Mouse (Mus musculus) hindbrain, embryonic 14.5 days (tissue): ENCODE measurements around the gene Nkapd1. TPM values are rescaled to one million over a fixed set of nuclear protein-coding genes. Genes with fewer than 3 reads are reported as not detected.
A peak's percentile ranks its signal among the peaks of the same experiment; 100 is the strongest.

Experiments used
- ATAC-seq: fragments of 200-750 bp; cut with Nextera tagmentation; 2 replicates; pipeline ENCODE4 v1.8.0; 2017; ENCODE audit warnings: moderate number of reproducible peaks, mild to moderate bottlenecking, moderate TSS enrichment, moderate library complexity; ENCODE audit not compliant: low FRiP score
- DNase-seq: peaks from one replicate; pipeline ENCODE4 v3.0.0-alpha.2; 2015; ENCODE audit warnings: low spot score
- H3K27ac ChIP-seq: fragments of 300-500 bp; sonication (generic); 2 replicates; pipeline ENCODE4 v1.5.1; 2014; ENCODE audit warnings: mild to moderate bottlenecking, moderate library complexity
- H3K27me3 ChIP-seq: fragments of 300-500 bp; sonication (generic); 2 replicates; pipeline ENCODE4 v1.6.1; 2014; ENCODE audit warnings: mild to moderate bottlenecking, low read length, mixed read lengths; ENCODE audit not compliant: control insufficient read depth, insufficient read depth
- H3K36me3 ChIP-seq: fragments of 300-500 bp; sonication (generic); replicated peaks from 2 replicates; pipeline ENCODE4 v1.6.1; 2014; ENCODE audit not compliant: control insufficient read depth, insufficient read depth
- H3K4me1 ChIP-seq: fragments of 300-500 bp; sonication (generic); replicated peaks from 2 replicates; pipeline ENCODE4 v1.6.1; 2014; ENCODE audit warnings: antibody characterized with exemption, low read length, mixed read lengths; ENCODE audit not compliant: control insufficient read depth, insufficient read depth
- H3K4me2 ChIP-seq: fragments of 300-500 bp; sonication (generic); replicated peaks from 2 replicates; pipeline ENCODE4 v1.6.1; 2014; ENCODE audit warnings: mild to moderate bottlenecking, moderate library complexity
- H3K4me3 ChIP-seq: fragments of 300-500 bp; sonication (generic); replicated peaks from 2 replicates; pipeline ENCODE4 v1.5.1; 2014; ENCODE audit warnings: mild to moderate bottlenecking, low read length
- H3K9ac ChIP-seq: fragments of 300-500 bp; sonication (generic); 2 replicates; pipeline ENCODE4 v1.6.1; 2014
- H3K9me3 ChIP-seq: fragments of 300-500 bp; sonication (generic); 2 replicates; pipeline ENCODE4 v1.6.1; 2016; ENCODE audit warnings: low read length; ENCODE audit not compliant: control insufficient read depth
- WGBS: fragments of 180-500 bp; shearing (Covaris S2); extraction: QIAGEN DNeasy Blood & Tissue Kit; methylation state at CpG from one replicate; pipeline ENCODE4 v1.1.7; 2014; 5-methylcytosine and 5-hydroxymethylcytosine counted together
- polyA plus RNA-seq: library from polyadenylated mRNA; unstranded; fragments of >200 nt; fragmentation: Nextera tagmentation; extraction: Ambion mirVana; gene quantifications from 2 replicates; pipeline ENCODE4 v1.2.1, GENCODE M21; 2014

Nkapd1 gene
- 18.4 and 23.0 TPM in 2 replicates for polyA plus RNA-seq

GRCm38 (mm10) chr9:50616766-50617603 is at the start of gene Nkapd1, which contains the start of gene Pih1d2:
TSS of gene Nkapd1 (minus strand) at chr9:50617464.
TSS of gene Pih1d2 (plus strand) at chr9:50617321.
- Histone ChIP-seq H3K9me3 (no peaks in the 10 kb centered on the region), H3K36me3 (peaks cover 34% of the 10 kb centered on the region), H3K4me3 (peak within 1 kb of the TSS; percentile 99), H3K27me3 (no peaks in the 10 kb centered on the region), H3K4me1 (peaks cover 14% of the 10 kb centered on the region), H3K27ac (peak within 1 kb of the TSS; percentile 94), H3K9ac (peak within 1 kb of the TSS; percentile 94), H3K4me2 (peak within 1 kb of the TSS; percentile 95)
- DNase-seq (peak; percentile 95), ATAC-seq (peak; percentile 94)
- WGBS, result under 1% methylated on average over 79 of the region's 81 CpGs

GRCm38 (mm10) chr9:50666442-50666841 is 49.2 kb upstream of the Nkapd1 start:
- H3K36me3 ChIP-seq, result peaks cover 71% of the 10 kb centered on the region
- 91% methylated on average over 6 of the region's 6 CpGs for WGBS
- no peak for DNase-seq
- ATAC-seq, result no peak
- H3K4me2 ChIP-seq, result no peak overlapping the region
- H3K27me3 ChIP-seq, result no peaks in the 10 kb centered on the region
- no peak overlapping the region for H3K27ac ChIP-seq
- no peak overlapping the region for H3K9ac ChIP-seq
- H3K4me1 ChIP-seq, result no peaks in the 10 kb centered on the region
- no peaks in the 10 kb centered on the region for H3K9me3 ChIP-seq
- H3K4me3 ChIP-seq, result no peak overlapping the region

GRCm38 (mm10) chr9:50664826-50665225 is 47.6 kb upstream of the Nkapd1 start:
- Histone ChIP-seq H3K4me1 (peaks cover 8% of the 10 kb centered on the region; the same call in 1 of the 2 replicates), H3K9me3 (no peaks in the 10 kb centered on the region), H3K27ac (no peak overlapping the region), H3K27me3 (no peaks in the 10 kb centered on the region), H3K36me3 (peaks cover 71% of the 10 kb centered on the region), H3K9ac (no peak overlapping the region), H3K4me2 (no peak overlapping the region), H3K4me3 (no peak overlapping the region)
- ATAC-seq, result no peak
- DNase-seq, result no peak
- 91% methylated on average over 5 of the region's 5 CpGs for WGBS

GRCm38 (mm10) chr9:50660431-50660830 is 43.2 kb upstream of the Nkapd1 start:
- WGBS, result 18% methylated on average over 12 of the region's 12 CpGs
- peaks cover 52% of the 10 kb centered on the region for H3K36me3 ChIP-seq
- peak overlapping the region; percentile 96 for H3K4me3 ChIP-seq
- ATAC-seq (no peak), DNase-seq (no peak)
- H3K4me2 ChIP-seq, result peak overlapping the region; percentile 85
- no peak overlapping the region for H3K27ac ChIP-seq
- peak overlapping the region; percentile 95 for H3K9ac ChIP-seq
- no peaks in the 10 kb centered on the region for H3K27me3 ChIP-seq
- H3K9me3 ChIP-seq, result no peaks in the 10 kb centered on the region
- peaks cover 23% of the 10 kb centered on the region for H3K4me1 ChIP-seq

- Histone ChIP-seq H3K36me3 (peaks cover 52% of the 10 kb centered on the region), H3K4me3 (peak within 1 kb of the TSS; percentile 96), H3K4me1 (peaks cover 23% of the 10 kb centered on the region), H3K4me2 (peak within 1 kb of the TSS; percentile 85), H3K27me3 (no peaks in the 10 kb centered on the region), H3K9ac (peak within 1 kb of the TSS; percentile 95), H3K27ac (peak within 1 kb of the TSS; percentile 88), H3K9me3 (no peaks in the 10 kb centered on the region)
- peak; percentile 84 for DNase-seq
- peak; percentile 96 for ATAC-seq
- under 1% methylated on average over 62 of the region's 63 CpGs for WGBS
Observed at GRCm38 (mm10) chr9:50659392-50660217, 42.3 kb upstream of the Nkapd1 start, which contains the start of gene Dlat. TSS of gene Dlat (minus strand) at chr9:50659780.

- peak; percentile 84 for ATAC-seq
- WGBS, result under 1% methylated on average over 21 of the region's 28 CpGs
- peaks cover 23% of the 10 kb centered on the region for H3K4me1 ChIP-seq
- peak overlapping the region; percentile 88 for H3K27ac ChIP-seq
- no peaks in the 10 kb centered on the region for H3K9me3 ChIP-seq
- no peaks in the 10 kb centered on the region for H3K27me3 ChIP-seq
- peak overlapping the region; percentile 85 for H3K4me2 ChIP-seq
- H3K9ac ChIP-seq, result peak overlapping the region; percentile 95
- H3K4me3 ChIP-seq, result peak overlapping the region; percentile 96
- DNase-seq, result peak; percentile 32
- H3K36me3 ChIP-seq, result peaks cover 48% of the 10 kb centered on the region
Observed at GRCm38 (mm10) chr9:50658941-50659388, 41.7 kb upstream of the Nkapd1 start.

- Histone ChIP-seq H3K4me3 (peak overlapping the region; percentile 96), H3K27me3 (no peaks in the 10 kb centered on the region), H3K9ac (peak overlapping the region; percentile 95), H3K36me3 (peaks cover 48% of the 10 kb centered on the region), H3K9me3 (no peaks in the 10 kb centered on the region), H3K27ac (peak overlapping the region; percentile 88), H3K4me2 (peak overlapping the region; percentile 85), H3K4me1 (peaks cover 23% of the 10 kb centered on the region)
- DNase-seq, result no peak
- 24% methylated on average over 5 of the region's 5 CpGs for WGBS
- no peak for ATAC-seq
Observed at GRCm38 (mm10) chr9:50658391-50658790, 41.1 kb upstream of the Nkapd1 start.

GRCm38 (mm10) chr9:50650503-50650902 is 33.2 kb upstream of the Nkapd1 start:
- Histone ChIP-seq H3K27ac (no peak overlapping the region), H3K27me3 (no peaks in the 10 kb centered on the region), H3K4me3 (no peak overlapping the region), H3K9ac (no peak overlapping the region), H3K4me1 (no peaks in the 10 kb centered on the region), H3K4me2 (no peak overlapping the region), H3K9me3 (no peaks in the 10 kb centered on the region), H3K36me3 (peaks cover 94% of the 10 kb centered on the region)
- ATAC-seq (no peak), DNase-seq (no peak)
- WGBS, result 96% methylated on average over 10 of the region's 10 CpGs

- ATAC-seq (no peak), DNase-seq (no peak)
- H3K36me3 ChIP-seq, result peaks cover 96% of the 10 kb centered on the region
- H3K4me3 ChIP-seq, result no peak overlapping the region
- no peak overlapping the region for H3K4me2 ChIP-seq
- no peaks in the 10 kb centered on the region for H3K4me1 ChIP-seq
- no peaks in the 10 kb centered on the region for H3K9me3 ChIP-seq
- no peak overlapping the region for H3K27ac ChIP-seq
- no peak overlapping the region for H3K9ac ChIP-seq
- no peaks in the 10 kb centered on the region for H3K27me3 ChIP-seq
- 77% methylated on average over 10 of the region's 10 CpGs for WGBS
Observed at GRCm38 (mm10) chr9:50646826-50647370, 29.6 kb upstream of the Nkapd1 start.
